ENCODE assay signal across 10 mouse cellular contexts in the genomic region with DNA sequence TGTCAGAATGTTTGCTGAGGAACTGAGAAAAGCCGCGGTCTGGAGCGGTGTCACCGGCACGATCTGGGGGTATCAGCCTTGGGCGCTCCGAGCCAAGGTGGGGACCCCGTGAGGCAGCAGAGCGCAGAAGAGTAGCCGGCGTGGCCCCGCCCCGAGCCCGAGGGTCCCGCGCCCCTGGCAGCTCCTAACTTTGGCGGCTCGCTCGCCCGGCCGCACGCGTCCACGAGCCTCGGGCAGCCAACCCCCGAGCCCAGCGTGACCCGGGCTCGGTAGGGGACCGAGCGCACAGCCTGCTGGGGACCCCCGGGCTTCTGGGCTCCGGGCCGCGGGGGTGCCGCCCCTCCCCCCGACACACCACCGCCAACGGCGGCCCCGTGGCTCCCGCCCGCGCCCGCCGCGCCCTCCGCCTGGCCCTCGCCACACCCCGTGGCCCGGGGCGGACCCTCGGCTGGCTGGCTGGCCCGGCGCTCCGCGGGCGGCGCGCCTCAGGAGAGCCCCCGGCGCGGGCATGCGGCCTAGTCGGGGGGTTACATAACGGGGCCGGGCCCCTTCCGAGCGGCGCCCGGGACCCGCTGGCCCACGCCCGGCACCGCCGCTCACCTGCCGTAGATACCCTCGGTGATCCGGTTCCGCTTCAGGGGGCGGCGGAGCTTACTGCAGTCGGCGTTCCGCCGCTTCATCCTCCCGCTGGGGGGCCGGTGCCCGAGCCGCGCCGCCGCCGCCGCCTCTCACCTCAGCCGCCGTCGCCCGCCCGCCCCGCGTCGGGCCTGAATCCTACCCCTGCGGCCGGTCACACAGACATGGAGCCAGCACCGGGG. TPM values are rescaled to one million over a fixed set of nuclear protein-coding genes. Genes with fewer than 3 reads are reported as not detected.
A peak's percentile ranks its signal among the peaks of the same experiment; 100 is the strongest.
DNase-seq lines count a peak whose midpoint lies in the region; ATAC-seq and TF ChIP-seq lines count a peak whose summit lies in the region.
"Had no signal": no experiment of that assay in that cellular context is flagged by ENCODE, and none has a peak within 500 bp of the region (broad histone marks: within the 10 kb centered on the region; RNA-seq: fewer than 3 reads in every experiment).

No protein-coding gene starts in this region.

- peak overlapping the region; percentile 72 for H3K27ac ChIP-seq in ES-E14 (ENCODE audit: insufficient read depth, low read depth, low read length, poor library complexity, severe bottlenecking)
- H3K27ac ChIP-seq in embryonic facial prominence, embryonic 12.5 days = peak overlapping the region; percentile 88
- peak overlapping the region; percentile 100 for H3K27ac ChIP-seq in midbrain, embryonic 16.5 days (ENCODE audit: low read length)
- H3K27ac ChIP-seq in stomach, embryonic 15.5 days = peak overlapping the region; percentile 82

- no peaks in the 10 kb centered on the region for H3K27me3 ChIP-seq in embryonic facial prominence, embryonic 12.5 days
- peaks cover 3% of the 10 kb centered on the region for H3K27me3 ChIP-seq in midbrain, embryonic 16.5 days (ENCODE audit: control insufficient read depth, insufficient read depth, low read depth, low read length)
- no peaks in the 10 kb centered on the region for H3K27me3 ChIP-seq in stomach, embryonic 15.5 days (replicated peaks)
- H3K27me3 ChIP-seq: Patski had no signal

- H3K4me1 ChIP-seq in ES-E14 (ENCODE audit: control insufficient read depth in 2 of 2, insufficient read depth in 2 of 2, low read length in 2 of 2, poor library complexity in 1 of 2) = peaks cover 11 to 24% of the 10 kb centered on the region in 2 experiments
- peaks cover 28% of the 10 kb centered on the region for H3K4me1 ChIP-seq in embryonic facial prominence, embryonic 12.5 days
- H3K4me1 ChIP-seq in midbrain, embryonic 16.5 days (ENCODE audit: control insufficient read depth, insufficient read depth, low read length) = peaks cover 34% of the 10 kb centered on the region
- H3K4me1 ChIP-seq in stomach, embryonic 15.5 days = peaks cover 5% of the 10 kb centered on the region

- H3K4me2 ChIP-seq in embryonic facial prominence, embryonic 12.5 days (replicated peaks) = peak overlapping the region; percentile 76
- H3K4me2 ChIP-seq in midbrain, embryonic 16.5 days (ENCODE audit: low read length) = peak overlapping the region; percentile 97
- H3K4me2 ChIP-seq in stomach, embryonic 15.5 days = peak overlapping the region; percentile 88

- peak; percentile 69 for DNase-seq in cerebellum, adult 11-12 months
- DNase-seq in cerebellum, postnatal 25 days = no peak
- DNase-seq in ES-E14 (ENCODE audit: low read depth, low spot score) (no peak), liver (peak; percentile 83)
- DNase-seq in heart, postnatal 4 days = peak; percentile 65

- under 1% methylated on average over 84 of the region's 106 CpGs for WGBS in embryonic facial prominence, embryonic 12.5 days
- 0% methylated on average over 80 of the region's 106 CpGs for WGBS in midbrain, embryonic 16.5 days
- WGBS in stomach, embryonic 15.5 days = under 1% methylated on average over 83 of the region's 106 CpGs

- peak overlapping the region; percentile 83 for H3K9ac ChIP-seq in ES-E14 (ENCODE audit: insufficient read depth, low read depth, low read length, poor library complexity, severe bottlenecking)
- H3K9ac ChIP-seq in embryonic facial prominence, embryonic 12.5 days = peak overlapping the region; percentile 97
- peak overlapping the region; percentile 99 for H3K9ac ChIP-seq in midbrain, embryonic 16.5 days (ENCODE audit: low read depth, low read length)
- peak overlapping the region; percentile 89 for H3K9ac ChIP-seq in stomach, embryonic 15.5 days

- in situ Hi-C loops in ES-E14 (cut with MboI; ENCODE audit: low sequenced_read_pairs in 2 of 2, unreplicated experiment in 2 of 2) = no loop called here

- peak overlapping the region; percentile 86 to 90 for H3K4me3 ChIP-seq in ES-E14 (ENCODE audit: insufficient read depth in 1 of 2, low read depth in 1 of 2, low read length in 2 of 2, poor library complexity in 1 of 2, severe bottlenecking in 1 of 2)
- peak overlapping the region; percentile 91 for H3K4me3 ChIP-seq in embryonic facial prominence, embryonic 12.5 days
- H3K4me3 ChIP-seq in midbrain, embryonic 16.5 days (ENCODE audit: low read depth, low read length) = peak overlapping the region; percentile 95
- peak overlapping the region; percentile 100 for H3K4me3 ChIP-seq in stomach, embryonic 15.5 days (replicated peaks)

- no peaks in the 10 kb centered on the region for H3K9me3 ChIP-seq in ES-E14 (ENCODE audit: control insufficient read depth, insufficient read depth, low read depth, low read length)
- H3K9me3 ChIP-seq in embryonic facial prominence, embryonic 12.5 days = no peaks in the 10 kb centered on the region
- no peaks in the 10 kb centered on the region for H3K9me3 ChIP-seq in midbrain, embryonic 16.5 days (replicated peaks; ENCODE audit: control insufficient read depth, low read length, poor library complexity, severe bottlenecking)
- no peaks in the 10 kb centered on the region for H3K9me3 ChIP-seq in stomach, embryonic 15.5 days

- peaks cover 3% of the 10 kb centered on the region; the same call in 1 of the 2 replicates for H3K36me3 ChIP-seq in ES-E14 (ENCODE audit: control insufficient read depth, insufficient read depth, low read length, poor library complexity, severe bottlenecking)
- H3K36me3 ChIP-seq in embryonic facial prominence, embryonic 12.5 days = no peaks in the 10 kb centered on the region
- H3K36me3 ChIP-seq in midbrain, embryonic 16.5 days (ENCODE audit: control insufficient read depth, insufficient read depth, low read length) = no peaks in the 10 kb centered on the region
- no peaks in the 10 kb centered on the region for H3K36me3 ChIP-seq in stomach, embryonic 15.5 days

- no peak for ATAC-seq in embryonic facial prominence, embryonic 12.5 days (ENCODE audit: insufficient number of reproducible peaks, insufficient read depth, low FRiP score, low TSS enrichment)
- ATAC-seq in midbrain, embryonic 16.5 days = peak; percentile 1; the same call in 1 of the 2 replicates
- ATAC-seq in stomach, embryonic 15.5 days (ENCODE audit: insufficient read depth, low FRiP score, low read depth) = peak; percentile 19

TF ChIP-seq in ES-E14, 5 proteins besides CTCF, POLR2A, EP300 and RAD21:
- TF ChIP-seq ZC3H11A (IDR thresholded peaks at IDR 0.05; ENCODE audit: borderline replicate concordance, low read depth, low read length) (no peak), HCFC1 (IDR thresholded peaks at IDR 0.05; ENCODE audit: borderline replicate concordance, insufficient read depth, low read length) (no peak), ZNF384 (IDR thresholded peaks at IDR 0.05; ENCODE audit: low read depth, low read length) (no peak), MAFK (IDR thresholded peaks at IDR 0.05; ENCODE audit: insufficient read depth, low read depth, low read length) (no peak), CHD2 (IDR thresholded peaks at IDR 0.05; ENCODE audit: low read depth, low read length) (no peak)

RNA-seq across cellular contexts. Expression of gene Maco1, which starts 0.5 kb away (rescaled TPM):
- 56.1 and 91.6 TPM in 2 replicates for total RNA-seq in ES-E14 (2012; rRNA removed)
- 57.4 and 63.5 TPM in 2 replicates for polyA plus RNA-seq in embryonic facial prominence, embryonic 12.5 days (2016; fragmentation: Nextera tagmentation; extraction: Ambion mirVana)
- 10 to 100 TPM; 26.6 to 27.9 TPM for total RNA-seq in heart, postnatal 4 days (2021)
- 91.3 and 101 TPM in 2 replicates for polyA plus RNA-seq in midbrain, embryonic 16.5 days (2015; fragmentation: Nextera tagmentation; extraction: Ambion mirVana)
- 38.2 and 41.5 TPM in 2 replicates for polyA plus RNA-seq in stomach, embryonic 15.5 days (2015; fragmentation: Nextera tagmentation; extraction: Ambion mirVana)

RNA-seq across cellular contexts. Expression of gene Rhd, which starts 11.7 kb away (rescaled TPM):
- 12.4 and 21.0 TPM in 2 replicates for total RNA-seq in ES-E14 (2012; rRNA removed)
- polyA plus RNA-seq in embryonic facial prominence, embryonic 12.5 days (2016; fragmentation: Nextera tagmentation; extraction: Ambion mirVana) = 6.8 and 8.5 TPM in 2 replicates
- 1 to 10 TPM; 4.7 to 5.4 TPM for total RNA-seq in heart, postnatal 4 days (2021)
- polyA plus RNA-seq in midbrain, embryonic 16.5 days (2015; fragmentation: Nextera tagmentation; extraction: Ambion mirVana) = 1.3 and 1.4 TPM in 2 replicates
- polyA plus RNA-seq in stomach, embryonic 15.5 days (2015; fragmentation: Nextera tagmentation; extraction: Ambion mirVana) = 18.4 and 39.4 TPM in 2 replicates
- total RNA-seq: layer of hippocampus, postnatal 36 days had no signal

Comparison
In these comparisons a context has a peak if more than half of its experiments do, and no peak if none do; other contexts are left out.
1. DNase-seq: peak in cerebellum, adult 11-12 months (single experiment), heart, postnatal 4 days (single experiment) and liver (single experiment); none in cerebellum, postnatal 25 days (0 of 2) and ES-E14 (single experiment).
2. Peak in every context shown above with its lines, with median percentiles within 50 percentile points of each other: H3K27ac ChIP-seq, H3K4me3 ChIP-seq, H3K9ac ChIP-seq and H3K4me2 ChIP-seq.